Mouse (Mus musculus) kidney, embryonic 14.5 days (tissue): ENCODE data around the gene Olr1. TPM values are rescaled to one million over a fixed set of nuclear protein-coding genes. Genes with fewer than 3 reads are reported as not detected.

ENCODE experiments used
- ATAC-seq: fragments of 200-750 bp; cut with Nextera tagmentation; 2 replicates; pipeline ENCODE4 v1.8.0; 2017; ENCODE audit warnings: moderate number of reproducible peaks, mild to moderate bottlenecking, moderate TSS enrichment, moderate library complexity; ENCODE audit not compliant: low FRiP score, low TSS enrichment
- H3K27ac ChIP-seq: fragments of 300-500 bp; sonication (generic); 2 replicates; pipeline ENCODE4 v1.5.1; 2014; ENCODE audit warnings: low read depth, mild to moderate bottlenecking, low read length, moderate library complexity, mixed read lengths
- H3K27me3 ChIP-seq: fragments of 300-500 bp; sonication (generic); 2 replicates; pipeline ENCODE4 v1.6.1; 2014; ENCODE audit warnings: mild to moderate bottlenecking, low read length; ENCODE audit not compliant: control insufficient read depth, insufficient read depth
- H3K36me3 ChIP-seq: fragments of 300-500 bp; sonication (generic); 2 replicates; pipeline ENCODE4 v1.6.1; 2014; ENCODE audit warnings: low read length, mixed read lengths; ENCODE audit not compliant: control insufficient read depth, insufficient read depth
- H3K4me1 ChIP-seq: fragments of 300-500 bp; sonication (generic); 2 replicates; pipeline ENCODE4 v1.6.1; 2014; ENCODE audit warnings: low read length, mixed read lengths; ENCODE audit not compliant: control insufficient read depth, insufficient read depth
- H3K4me2 ChIP-seq: fragments of 300-500 bp; sonication (generic); replicated peaks from 2 replicates; pipeline ENCODE4 v1.6.1; 2014; ENCODE audit warnings: low read depth, mild to moderate bottlenecking, low read length
- H3K4me3 ChIP-seq: fragments of 300-500 bp; sonication (generic); 2 replicates; pipeline ENCODE4 v1.5.1; 2014; ENCODE audit warnings: mild to moderate bottlenecking, low read length
- H3K9ac ChIP-seq: fragments of 300-500 bp; sonication (generic); 2 replicates; pipeline ENCODE4 v1.6.1; 2014; ENCODE audit warnings: low read depth, mild to moderate bottlenecking, low read length, moderate library complexity
- H3K9me3 ChIP-seq: fragments of 300-500 bp; sonication (generic); 2 replicates; pipeline ENCODE4 v1.6.1; 2016; ENCODE audit warnings: low read length; ENCODE audit not compliant: control insufficient read depth
- WGBS: fragments of 180-500 bp; shearing (Covaris S2); extraction: QIAGEN DNeasy Blood & Tissue Kit; methylation state at CpG from one replicate; pipeline ENCODE4 v1.1.7; 2014; 5-methylcytosine and 5-hydroxymethylcytosine counted together
- polyA plus RNA-seq: library from polyadenylated mRNA; unstranded; fragments of >200 nt; fragmentation: Nextera tagmentation; extraction: Ambion mirVana; gene quantifications from 2 replicates; pipeline ENCODE4 v1.2.1, GENCODE M21; 2014

Gene Olr1
- polyA plus RNA-seq, 1 experiment from 2014 or later: not detected

GRCm38 (mm10) chr6:129534057-129534456 lies 27.1 kb upstream of the Olr1 start:
- Histone ChIP-seq H3K4me1 (peaks cover 14% of the 10 kb centered on the region; the same call in 1 of the 2 replicates), H3K9ac (peak overlapping the region; percentile 68), H3K4me2 (peak overlapping the region; percentile 56), H3K4me3 (peak overlapping the region; percentile 91), H3K27ac (no peak overlapping the region), H3K36me3 (peaks cover 16% of the 10 kb centered on the region; the same call in 1 of the 2 replicates), H3K27me3 (no peaks in the 10 kb centered on the region), H3K9me3 (no peaks in the 10 kb centered on the region)
- ATAC-seq: peak; percentile 18
- 14% methylated on average over 9 of the region's 9 CpGs for whole genome bisulfite sequencing

- Histone ChIP-seq H3K4me1 (peaks cover 14% of the 10 kb centered on the region; the same call in 1 of the 2 replicates), H3K27ac (peak within 1 kb of the TSS; percentile 73), H3K36me3 (peaks cover 8% of the 10 kb centered on the region; the same call in 1 of the 2 replicates), H3K9ac (peak within 1 kb of the TSS; percentile 68), H3K4me3 (peak within 1 kb of the TSS; percentile 91), H3K27me3 (no peaks in the 10 kb centered on the region), H3K4me2 (peak within 1 kb of the TSS; percentile 56), H3K9me3 (no peaks in the 10 kb centered on the region)
- WGBS: under 1% methylated on average over 55 of the region's 55 CpGs
- peak; percentile 87 for ATAC-seq
Observed at GRCm38 (mm10) chr6:129532942-129533860, 26.2 kb upstream of the Olr1 start, which contains the start of gene Gabarapl1. TSS of gene Gabarapl1 (plus strand) at chr6:129533160.

GRCm38 (mm10) chr6:129532556-129532941 lies 25.6 kb upstream of the Olr1 start:
- H3K4me1 ChIP-seq: peaks cover 14% of the 10 kb centered on the region; the same call in 1 of the 2 replicates
- H3K4me3 ChIP-seq: peak overlapping the region; percentile 91
- H3K9ac ChIP-seq: peak overlapping the region; percentile 68; the same call in 1 of the 2 replicates
- peak overlapping the region; percentile 12; the same call in 1 of the 2 replicates for H3K27ac ChIP-seq
- H3K4me2 ChIP-seq: peak overlapping the region; percentile 56
- H3K36me3 ChIP-seq: peaks cover 2% of the 10 kb centered on the region; the same call in 1 of the 2 replicates
- peak; percentile 67 for ATAC-seq
- no peaks in the 10 kb centered on the region for H3K9me3 ChIP-seq
- H3K27me3 ChIP-seq: no peaks in the 10 kb centered on the region
- 27% methylated on average over 7 of the region's 7 CpGs for WGBS

- ATAC-seq: no peak
- Histone ChIP-seq H3K36me3 (no peaks in the 10 kb centered on the region), H3K9me3 (no peaks in the 10 kb centered on the region), H3K4me3 (no peak overlapping the region), H3K9ac (no peak overlapping the region), H3K4me1 (peaks cover 14% of the 10 kb centered on the region; the same call in 1 of the 2 replicates), H3K27ac (no peak overlapping the region), H3K27me3 (no peaks in the 10 kb centered on the region), H3K4me2 (no peak overlapping the region)
Observed at GRCm38 (mm10) chr6:129530261-129530660, 23.3 kb upstream of the Olr1 start.

GRCm38 (mm10) chr6:129529605-129530004 lies 22.6 kb upstream of the Olr1 start:
- H3K4me2 ChIP-seq: no peak overlapping the region
- H3K9me3 ChIP-seq: no peaks in the 10 kb centered on the region
- 71% methylated on average over 1 of the region's 1 CpGs for WGBS
- ATAC-seq: no peak
- peaks cover 11% of the 10 kb centered on the region; the same call in 1 of the 2 replicates for H3K4me1 ChIP-seq
- no peaks in the 10 kb centered on the region for H3K27me3 ChIP-seq
- H3K4me3 ChIP-seq: no peak overlapping the region
- no peak overlapping the region for H3K9ac ChIP-seq
- no peak overlapping the region for H3K27ac ChIP-seq
- no peaks in the 10 kb centered on the region for H3K36me3 ChIP-seq

GRCm38 (mm10) chr6:129527416-129527815 lies 20.5 kb upstream of the Olr1 start:
- Histone ChIP-seq H3K9me3 (no peaks in the 10 kb centered on the region), H3K4me2 (no peak overlapping the region), H3K4me3 (no peak overlapping the region), H3K27me3 (no peaks in the 10 kb centered on the region), H3K36me3 (no peaks in the 10 kb centered on the region), H3K27ac (no peak overlapping the region), H3K9ac (no peak overlapping the region), H3K4me1 (0 out of 2 replicates have a peak, but pooled peaks cover 3% of the 10 kb centered on the region)
- whole genome bisulfite sequencing: 70% methylated on average over 2 of the region's 2 CpGs
- ATAC-seq: no peak

GRCm38 (mm10) chr6:129526069-129526468 lies 19.1 kb upstream of the Olr1 start:
- Histone ChIP-seq H3K9ac (no peak overlapping the region), H3K4me1 (no peaks in the 10 kb centered on the region), H3K27me3 (no peaks in the 10 kb centered on the region), H3K27ac (no peak overlapping the region), H3K4me3 (no peak overlapping the region), H3K4me2 (no peak overlapping the region), H3K36me3 (no peaks in the 10 kb centered on the region), H3K9me3 (no peaks in the 10 kb centered on the region)
- no peak for ATAC-seq

- no peak overlapping the region for H3K9ac ChIP-seq
- H3K4me3 ChIP-seq: no peak overlapping the region
- H3K9me3 ChIP-seq: no peaks in the 10 kb centered on the region
- no peak overlapping the region for H3K4me2 ChIP-seq
- H3K36me3 ChIP-seq: no peaks in the 10 kb centered on the region
- ATAC-seq: peak; percentile 89
- peaks cover 4% of the 10 kb centered on the region; the same call in 1 of the 2 replicates for H3K4me1 ChIP-seq
- H3K27ac ChIP-seq: no peak overlapping the region
- 50% methylated on average over 2 of the region's 2 CpGs for WGBS
- H3K27me3 ChIP-seq: no peaks in the 10 kb centered on the region
Observed at GRCm38 (mm10) chr6:129517752-129518408, 10.9 kb upstream of the Olr1 start.
